Mouse (Mus musculus) thymus, postnatal 25 days (tissue): ENCODE data around the gene Olfr976.
"Not testable (repeated sequence)": the region's sequence is repeated elsewhere in the genome, so short reads cannot be mapped to it uniquely, and the experiment has no call there.

ENCODE experiments used
- DNase-seq: peaks from one replicate; pipeline ENCODE4 v3.0.0; 2022

The Olfr976 gene

DNA sequence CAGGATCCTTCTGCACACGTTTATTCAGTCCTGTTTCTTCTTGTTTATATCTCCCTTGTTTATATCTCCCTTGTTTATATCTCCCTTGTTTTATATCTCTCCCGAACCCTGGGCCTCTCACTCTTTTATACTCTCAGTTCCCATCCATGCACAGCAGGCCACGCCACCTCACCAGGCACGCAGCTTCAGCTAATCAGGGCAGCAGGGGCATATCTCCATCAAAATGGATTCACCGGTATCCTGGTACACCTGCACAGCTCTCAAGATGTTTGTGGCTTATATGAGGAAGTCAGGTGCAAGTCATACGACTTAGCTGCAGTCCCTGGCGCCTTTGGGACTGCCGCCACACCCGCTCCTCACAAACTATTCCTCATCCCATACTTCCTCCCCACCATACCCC lies at the start of gene Olfr976:
Gene Olfr976 (minus strand): TSS at position 101 of the 400 bp plus-strand sequence.
- DNase-seq = not testable (repeated sequence)

DNA sequence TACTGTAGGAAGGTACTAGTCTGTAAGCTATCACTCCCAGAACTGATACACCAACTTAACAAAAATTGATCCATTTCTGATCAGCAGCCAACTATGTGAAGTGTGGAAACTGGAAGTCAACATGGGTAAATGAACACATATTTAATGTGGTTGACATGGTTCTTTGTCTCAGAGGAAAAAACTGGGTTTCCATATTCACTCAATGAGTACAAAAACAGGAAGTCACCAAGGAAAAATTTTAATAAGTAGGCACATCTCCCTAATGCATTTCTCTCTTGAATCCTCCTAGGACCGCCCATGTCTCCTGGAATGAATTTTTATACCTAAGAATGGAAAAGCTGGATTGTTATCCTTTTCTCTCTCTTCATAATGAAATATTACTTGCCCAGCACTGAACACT lies 48.5 kb upstream of the Olfr976 start, which contains the start of gene Olfr980:
Gene Olfr980 (minus strand): TSS at position 101 of the 400 bp plus-strand sequence.
- no peak for DNase-seq

DNA sequence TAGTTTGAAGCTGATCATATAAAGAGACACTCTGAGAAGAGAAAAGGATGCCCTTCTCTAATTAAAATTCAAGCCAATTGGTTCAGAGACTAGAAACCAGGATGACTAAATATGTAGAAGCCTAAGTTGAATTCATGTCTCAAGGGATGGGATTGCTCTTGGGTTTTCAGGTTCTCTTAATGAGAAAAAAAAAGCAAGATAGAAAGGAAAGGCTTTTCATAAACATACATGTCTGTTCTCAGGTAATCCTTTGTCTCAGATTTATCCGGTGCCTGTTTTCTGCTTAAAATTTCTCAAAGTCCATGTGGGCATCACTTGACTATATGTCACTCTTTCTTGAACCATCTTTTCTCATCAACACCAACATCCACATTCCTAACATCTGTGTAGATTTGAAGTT lies 42.4 kb upstream of the Olfr976 start, which contains the start of gene Olfr979:
Gene Olfr979 (minus strand): TSS at position 101 of the 400 bp plus-strand sequence.
- DNase-seq = no peak

- no peak for DNase-seq
Measured at GRCm38 (mm10) chr9:39991813-39992212, 30.9 kb upstream of the Olfr976 start, which contains the start of gene Olfr978. Gene Olfr978 (plus strand): TSS chr9:39992113.

GRCm38 (mm10) chr9:39976581-39977145 lies 15.7 kb upstream of the Olfr976 start:
- DNase-seq = not testable (repeated sequence)

DNA sequence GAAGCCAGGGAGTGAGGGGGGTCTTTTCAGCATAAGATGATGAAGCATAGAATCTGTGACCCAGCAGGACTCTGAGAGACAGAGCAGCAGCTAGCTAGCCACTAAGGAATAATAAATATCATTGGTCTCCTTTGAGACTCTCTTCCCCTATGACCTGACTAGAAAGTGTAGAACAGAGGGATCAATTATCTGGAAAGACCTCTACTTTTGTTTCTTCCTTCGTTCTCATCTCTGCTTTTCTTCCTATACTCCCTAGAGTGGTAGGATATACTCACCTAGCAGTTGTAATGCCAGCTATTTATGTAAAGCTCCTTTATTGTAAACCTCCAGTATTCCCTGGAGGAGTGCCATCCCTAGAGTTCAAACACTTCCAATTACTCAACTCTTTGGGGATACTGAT lies 9.0 kb downstream of the Olfr976 start, which contains the start of gene Olfr975:
Gene Olfr975 (minus strand): TSS at position 101 of the 400 bp plus-strand sequence.
- DNase-seq = no peak

- no peak for DNase-seq
Measured at GRCm38 (mm10) chr9:39937201-39937600, 23.7 kb downstream of the Olfr976 start, which contains the start of gene Olfr974. Gene Olfr974 (plus strand): TSS chr9:39937501.

DNA sequence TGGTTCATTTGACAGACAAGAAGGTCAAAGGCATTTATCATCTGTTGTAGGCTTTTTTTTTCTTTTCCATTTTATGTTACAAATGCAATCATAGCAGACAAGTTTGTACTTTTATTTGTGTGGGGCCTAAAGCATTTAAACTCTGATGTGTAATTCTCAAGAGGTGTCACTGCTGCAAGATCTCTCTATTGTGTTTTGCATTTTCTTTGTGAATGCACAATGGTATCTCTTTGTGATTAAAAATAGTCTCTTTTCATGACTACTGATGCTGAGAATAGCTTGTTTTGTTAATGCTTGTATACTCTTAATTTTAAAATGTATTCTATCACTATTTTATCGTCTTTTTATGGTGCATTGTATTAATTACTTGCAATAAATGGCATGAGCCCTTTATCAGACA lies 32.1 kb downstream of the Olfr976 start:
- DNase-seq = not testable (repeated sequence)

DNA sequence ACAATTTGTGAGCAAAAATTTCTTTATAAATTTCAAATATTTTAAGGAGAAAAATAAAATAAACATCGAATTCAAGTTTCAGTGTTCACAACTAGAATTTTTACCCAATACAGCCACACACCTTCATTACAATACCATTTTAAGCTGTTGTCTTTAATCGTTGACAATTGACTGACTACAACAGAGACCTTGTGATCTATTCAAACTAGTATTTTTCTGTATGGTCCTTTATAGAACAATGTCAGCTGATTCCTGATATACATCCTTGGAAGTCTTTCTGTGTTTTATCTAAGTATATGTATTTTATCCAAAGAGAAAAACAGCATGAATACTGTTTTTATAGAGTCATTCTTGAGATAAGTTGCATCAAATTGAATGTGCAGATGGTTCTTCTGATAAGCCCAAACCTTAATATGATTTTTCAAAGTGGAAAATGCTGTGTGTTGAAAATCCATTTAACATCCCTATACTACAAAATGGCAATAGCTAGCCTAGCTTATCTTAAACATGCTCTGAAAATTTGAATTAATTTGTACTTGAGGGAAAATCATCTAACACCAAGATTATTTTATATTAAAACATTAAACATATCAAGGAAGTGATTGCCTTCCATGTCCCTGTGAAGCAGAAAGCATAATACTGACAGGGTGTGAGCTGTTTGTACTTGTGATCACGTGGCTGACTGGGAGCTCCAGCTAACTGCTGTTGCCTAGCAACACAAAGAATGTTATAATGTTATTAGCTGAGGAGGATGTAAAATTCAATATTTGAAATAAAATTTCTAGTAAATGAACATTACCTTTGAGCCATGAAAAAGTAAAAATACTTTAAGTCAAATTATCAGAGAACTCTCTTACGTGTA lies 32.7 kb downstream of the Olfr976 start:
- DNase-seq = not testable (repeated sequence)

- DNase-seq = no peak
Measured at GRCm38 (mm10) chr9:39909939-39910338, 51.0 kb downstream of the Olfr976 start.

DNA sequence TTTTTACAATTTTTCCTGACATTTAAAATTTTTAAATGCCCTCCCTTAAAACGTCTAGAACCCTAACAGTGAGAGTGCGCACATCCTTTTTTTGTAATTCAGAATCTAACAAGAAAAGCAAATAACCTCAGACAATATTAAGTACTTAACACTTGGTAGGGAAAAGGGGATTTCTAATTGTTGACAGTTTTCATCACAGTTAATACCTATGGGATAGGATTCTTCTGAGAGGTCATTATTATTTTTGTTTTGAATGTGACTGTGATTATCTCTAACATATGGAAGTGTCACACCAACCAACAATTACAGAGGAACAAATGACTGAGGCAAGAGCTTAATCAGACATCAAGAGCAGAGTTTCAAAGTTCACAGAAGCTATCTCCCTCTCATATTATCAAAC lies 53.9 kb downstream of the Olfr976 start, which contains the start of gene Olfr229:
Gene Olfr229 (plus strand): TSS at position 301 of the 400 bp plus-strand sequence.
- DNase-seq = no peak

DNA sequence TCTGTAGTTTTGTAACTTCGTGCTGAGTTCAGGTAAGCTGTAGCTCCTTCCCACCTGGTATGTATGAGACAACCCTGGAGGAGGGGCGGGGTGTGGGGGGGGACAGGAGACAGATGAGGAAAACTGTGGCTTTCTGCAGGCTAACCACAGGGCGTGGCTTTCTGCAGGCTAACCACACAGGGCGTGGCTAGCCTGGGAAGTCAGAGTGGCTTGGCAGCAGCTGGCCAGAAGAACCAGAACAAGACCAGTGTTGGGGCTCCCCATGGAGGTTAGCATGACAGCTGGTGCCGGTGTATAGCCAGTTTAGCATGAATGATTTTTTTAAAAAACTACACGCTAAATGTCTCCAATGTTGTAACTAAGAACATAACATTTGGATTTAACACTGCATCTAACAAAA lies 55.8 kb downstream of the Olfr976 start:
- no peak for DNase-seq
